Mouse (Mus musculus) liver, embryonic 14.5 days (tissue): ENCODE measurements around the gene Lta. TPM values are rescaled to one million over a fixed set of nuclear protein-coding genes. Genes with fewer than 3 reads are reported as not detected.
A peak's percentile ranks its signal among the peaks of the same experiment; 100 is the strongest.

Experiments
- ATAC-seq: fragments of 200-750 bp; cut with Nextera tagmentation; 2 replicates; pipeline ENCODE4 v1.8.0; 2017; ENCODE audit warnings: moderate number of reproducible peaks, mild to moderate bottlenecking, moderate library complexity; ENCODE audit not compliant: insufficient read depth
- DNase-seq, 3 experiments: peaks; one replicate each; pipeline ENCODE4 v3.0.0-alpha.2; 2012 to 2013; ENCODE audit warnings: low read depth in 3 of 3, low spot score in 3 of 3
- H3K27ac ChIP-seq: fragments of 300-500 bp; sonication (generic); 2 replicates; pipeline ENCODE4 v1.5.1; 2014; ENCODE audit warnings: moderate library complexity, mild to moderate bottlenecking, control low read depth, inconsistent platforms
- H3K27me3 ChIP-seq: fragments of 300-500 bp; sonication (generic); 2 replicates; pipeline ENCODE4 v1.6.1; 2014; ENCODE audit warnings: mild to moderate bottlenecking, low read length, moderate library complexity; ENCODE audit not compliant: control insufficient read depth, insufficient read depth
- H3K36me3 ChIP-seq: fragments of 300-500 bp; sonication (generic); replicated peaks from 2 replicates; pipeline ENCODE4 v1.6.1; 2014; ENCODE audit warnings: low read depth; ENCODE audit not compliant: control insufficient read depth, insufficient read depth
- H3K4me1 ChIP-seq, 2 experiments: fragments of 200-500 bp in 1 of 2; fragments of 300-500 bp in 1 of 2; sonication (generic) in 1 of 2; replicated peaks; 2 replicates each; pipeline ENCODE4 v1.6.1; 2012 to 2014; ENCODE audit warnings: antibody characterized with exemption in 1 of 2, inconsistent platforms in 1 of 2, low read length in 1 of 2; ENCODE audit not compliant: control insufficient read depth in 2 of 2, insufficient read depth in 2 of 2
- H3K4me2 ChIP-seq: fragments of 300-500 bp; sonication (generic); 2 replicates; pipeline ENCODE4 v1.6.1; 2014; ENCODE audit warnings: low read depth, mild to moderate bottlenecking, control low read depth, moderate library complexity
- H3K4me3 ChIP-seq, 2 experiments: fragments of 200-500 bp in 1 of 2; fragments of 300-500 bp in 1 of 2; sonication (generic) in 1 of 2; 2 replicates each; pipeline ENCODE4 v1.5.1; 2012 to 2014; ENCODE audit warnings: low read depth in 2 of 2, low read length in 2 of 2, mild to moderate bottlenecking in 2 of 2, control low read depth in 1 of 2, inconsistent platforms in 1 of 2, moderate library complexity in 1 of 2; ENCODE audit not compliant: insufficient read depth in 1 of 2
- H3K9ac ChIP-seq: fragments of 300-500 bp; sonication (generic); replicated peaks from 2 replicates; pipeline ENCODE4 v1.6.1; 2014; ENCODE audit warnings: mild to moderate bottlenecking, control low read depth, moderate library complexity
- H3K9me3 ChIP-seq: fragments of 300-500 bp; sonication (generic); 2 replicates; pipeline ENCODE4 v1.6.1; 2016; ENCODE audit warnings: low read length, mixed read lengths; ENCODE audit not compliant: control insufficient read depth
- CTCF ChIP-seq: IDR thresholded peaks from 2 replicates; pipeline ENCODE4 v1.5.1; 2016; ENCODE audit warnings: antibody characterized with exemption, low read depth, control low read depth
- EP300 ChIP-seq: IDR thresholded peaks from 2 replicates; pipeline ENCODE4 v1.6.1; 2016; ENCODE audit warnings: antibody characterized with exemption, low read depth
- WGBS: fragments of 180-500 bp; shearing (Covaris S2); extraction: QIAGEN DNeasy Blood & Tissue Kit; methylation state at CpG from one replicate; pipeline ENCODE4 v1.1.7; 2014; ENCODE audit not compliant: insufficient replicate concordance; 5-methylcytosine and 5-hydroxymethylcytosine counted together
- polyA plus RNA-seq, 2 experiments: library from polyadenylated mRNA; depleted of rRNA in 1 of 2; stranded (reverse) in 1 of 2; unstranded in 1 of 2; fragments of >200 nt; fragmentation: Nextera tagmentation in 1 of 2; extraction: Ambion mirVana in 1 of 2; gene quantifications; 2 replicates each; pipeline versions ENCODE4 v1.2.1 to v1.2.3; 2012 to 2014

Lta gene
- polyA plus RNA-seq (2012; rRNA removed) (0.04 and 0.07 TPM in 2 replicates), polyA plus RNA-seq (2014; fragmentation: Nextera tagmentation; extraction: Ambion mirVana) (not detected in 2 replicates)

- ATAC-seq, result no peak
- peaks cover 21% of the 10 kb centered on the region for H3K27me3 ChIP-seq
Measured at GRCm38 (mm10) chr17:35204494-35205379, at the start of gene Lta. Lta (minus strand) TSS chr17:35205351.

DNA sequence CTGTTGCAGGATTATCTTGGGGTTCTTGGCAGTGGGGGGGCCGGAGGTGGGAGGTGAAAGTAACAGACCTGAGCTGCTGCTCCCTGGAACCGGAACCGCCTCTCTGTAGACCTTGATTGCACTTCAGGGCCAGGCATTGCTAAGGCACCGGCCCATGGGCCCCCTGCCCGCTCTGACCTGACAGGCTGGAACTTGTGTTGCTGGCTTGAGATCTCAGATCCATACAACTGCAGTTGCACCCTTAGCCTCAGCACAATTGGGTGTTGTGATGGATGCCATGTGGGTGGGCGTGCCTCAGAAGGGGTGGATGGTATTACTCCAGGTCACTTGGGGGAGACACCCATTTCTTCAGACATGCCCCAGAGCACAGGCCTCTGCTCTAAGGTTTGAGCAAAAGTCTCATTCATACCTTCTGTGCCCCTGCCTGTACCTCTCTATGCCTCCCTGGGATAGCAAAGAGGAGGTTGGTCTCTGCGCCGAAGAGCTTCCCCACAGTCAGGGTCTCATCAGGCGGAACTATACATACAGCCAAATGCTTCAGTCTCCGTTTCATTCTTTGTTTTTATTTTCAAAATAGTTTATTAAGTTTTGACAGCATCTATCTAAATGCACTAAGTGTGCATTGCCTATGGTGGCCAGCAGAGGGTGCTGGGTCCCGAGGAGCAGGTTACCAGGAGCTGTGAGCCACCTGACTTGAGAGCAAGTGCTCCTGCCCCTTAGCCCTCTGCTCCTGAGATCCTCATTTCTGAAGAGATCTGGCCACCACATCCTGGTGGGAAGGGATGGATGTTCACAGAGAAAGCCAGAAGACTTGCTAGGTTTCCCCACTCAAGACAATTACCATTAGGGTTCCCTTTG is 49.3 kb upstream of the Lta start:
- Histone ChIP-seq H3K27ac (no peak overlapping the region), H3K4me2 (no peak overlapping the region), H3K36me3 (peaks cover 40% of the 10 kb centered on the region), H3K4me1 (peaks cover 0 to 14% of the 10 kb centered on the region in 2 experiments; a peak in 3 of 4 replicates), H3K9me3 (no peaks in the 10 kb centered on the region), H3K27me3 (no peaks in the 10 kb centered on the region), H3K4me3 (no peak overlapping the region), H3K9ac (no peak overlapping the region)
- peak; percentile 95 for TF ChIP-seq CTCF
- no peak for TF ChIP-seq EP300
- no peak for DNase-seq
- ATAC-seq, result peak; percentile 9; the same call in 1 of the 2 replicates
- 50% methylated on average over 11 of the region's 11 CpGs for WGBS

More at GRCm38 (mm10) chr17:35204494-35205379, at the start of gene Lta:
- H3K27ac ChIP-seq, result no peak within 1 kb of the TSS
- TF ChIP-seq EP300, result no peak
- TF ChIP-seq CTCF, result no peak
- peaks cover 0 to 8% of the 10 kb centered on the region in 2 experiments; a peak in 1 of 4 replicates for H3K4me1 ChIP-seq
- DNase-seq, result no peak
- WGBS, result 33% methylated on average over 20 of the region's 20 CpGs
- H3K9ac ChIP-seq, result no peak within 1 kb of the TSS
- H3K9me3 ChIP-seq, result no peaks in the 10 kb centered on the region
- no peaks in the 10 kb centered on the region for H3K36me3 ChIP-seq
- H3K4me3 ChIP-seq, result no peak within 1 kb of the TSS
- no peak within 1 kb of the TSS for H3K4me2 ChIP-seq

DNA sequence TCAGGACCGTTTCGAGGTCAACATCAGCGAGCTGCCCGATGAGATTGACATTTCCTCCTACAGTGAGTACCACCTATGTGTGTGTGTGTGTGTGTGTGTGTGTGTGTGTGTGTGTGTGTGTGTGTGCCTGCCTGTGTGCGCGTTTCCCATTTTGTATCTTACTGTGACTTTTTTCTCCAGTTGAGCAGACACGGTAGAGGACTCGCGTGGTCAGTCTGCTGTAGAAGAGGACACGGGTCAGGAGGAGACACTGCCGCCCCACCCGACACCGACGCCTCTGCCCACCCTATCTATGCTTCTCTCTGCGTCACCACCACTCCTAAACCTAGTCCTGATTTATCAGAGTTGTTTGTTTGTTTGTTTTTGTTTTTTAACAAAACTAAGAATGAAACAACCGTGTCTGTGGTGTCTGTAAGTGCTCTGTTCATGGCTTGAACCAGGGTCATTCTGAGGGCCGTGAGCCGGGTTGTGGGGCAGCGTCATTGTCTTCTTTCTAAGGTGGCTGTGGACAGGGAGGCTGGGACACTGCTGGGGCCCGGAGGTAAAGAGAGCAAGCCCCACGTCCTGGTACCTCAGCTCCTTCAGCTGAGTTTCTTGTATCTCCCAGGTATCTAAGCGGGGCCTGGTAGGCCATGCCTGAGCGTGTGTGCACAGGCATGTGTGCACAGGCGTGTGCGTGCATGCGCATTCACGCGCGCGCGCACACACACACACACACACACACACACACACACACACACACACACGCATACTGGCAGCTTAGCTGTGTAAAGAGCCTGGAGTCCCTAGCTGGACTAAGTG is 48.3 kb upstream of the Lta start:
- DNase-seq (no peak), ATAC-seq (no peak)
- Histone ChIP-seq H3K9ac (no peak overlapping the region), H3K27ac (no peak overlapping the region), H3K4me1 (peaks cover 0 to 9% of the 10 kb centered on the region in 2 experiments; a peak in 3 of 4 replicates), H3K4me3 (no peak overlapping the region), H3K9me3 (no peaks in the 10 kb centered on the region), H3K36me3 (peaks cover 50% of the 10 kb centered on the region), H3K27me3 (no peaks in the 10 kb centered on the region), H3K4me2 (no peak overlapping the region)
- TF ChIP-seq CTCF (no peak), EP300 (no peak)
- 81% methylated on average over 32 of the region's 32 CpGs for WGBS

DNA sequence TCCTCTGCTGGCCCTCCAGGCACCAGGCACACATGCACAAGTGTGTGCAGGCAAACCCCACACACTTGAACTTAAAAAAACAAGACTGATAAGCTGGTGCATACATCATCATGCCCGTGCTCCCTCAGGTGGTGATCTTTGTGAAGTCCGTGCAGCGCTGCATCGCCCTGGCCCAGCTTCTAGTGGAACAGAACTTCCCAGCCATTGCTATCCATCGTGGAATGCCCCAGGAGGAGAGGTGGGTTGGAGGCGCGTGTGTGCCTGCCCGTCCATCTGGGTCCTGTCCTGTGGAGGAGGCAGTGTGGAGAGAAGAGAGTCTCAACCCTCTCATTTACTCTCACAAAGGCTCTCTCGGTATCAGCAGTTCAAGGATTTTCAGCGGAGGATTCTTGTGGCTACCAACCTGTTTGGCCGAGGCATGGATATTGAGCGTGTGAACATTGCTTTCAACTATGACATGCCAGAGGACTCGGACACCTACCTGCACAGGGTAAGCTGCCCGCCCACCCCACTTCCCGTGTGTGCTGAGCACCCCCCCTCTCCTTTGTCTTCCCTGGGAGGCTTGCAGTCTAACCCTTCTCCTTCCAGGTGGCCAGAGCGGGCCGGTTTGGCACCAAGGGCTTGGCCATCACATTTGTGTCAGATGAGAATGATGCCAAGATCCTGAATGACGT is 47.6 kb upstream of the Lta start:
- no peak overlapping the region for H3K4me3 ChIP-seq
- DNase-seq, result no peak
- H3K9me3 ChIP-seq, result no peaks in the 10 kb centered on the region
- H3K9ac ChIP-seq, result no peak overlapping the region
- WGBS, result 81% methylated on average over 18 of the region's 18 CpGs
- H3K27ac ChIP-seq, result no peak overlapping the region
- no peak for ATAC-seq
- peaks cover 57% of the 10 kb centered on the region for H3K36me3 ChIP-seq
- H3K27me3 ChIP-seq, result no peaks in the 10 kb centered on the region
- H3K4me2 ChIP-seq, result no peak overlapping the region
- peaks cover 0 to 6% of the 10 kb centered on the region in 2 experiments; a peak in 3 of 4 replicates for H3K4me1 ChIP-seq
- no peak for TF ChIP-seq EP300
